Mouse (Mus musculus) heart, embryonic 16.5 days (tissue): ENCODE measurements around the gene Lyar. TPM values are rescaled to one million over a fixed set of nuclear protein-coding genes. Genes with fewer than 3 reads are reported as not detected.
A peak's percentile ranks its signal among the peaks of the same experiment; 100 is the strongest.

ENCODE experiments used
- ATAC-seq: fragments of 200-750 bp; cut with Nextera tagmentation; replicated peaks from 2 replicates; pipeline ENCODE4 v1.8.0; 2017; ENCODE audit warnings: moderate number of reproducible peaks; ENCODE audit not compliant: insufficient read depth, low FRiP score; ENCODE audit errors: extremely low read depth
- H3K27ac ChIP-seq: fragments of 300-500 bp; sonication (generic); 2 replicates; pipeline ENCODE4 v1.5.1; 2014; ENCODE audit warnings: mild to moderate bottlenecking, low read length, control low read depth, moderate library complexity
- H3K27me3 ChIP-seq: fragments of 300-500 bp; sonication (generic); 2 replicates; pipeline ENCODE4 v1.6.1; 2014; ENCODE audit warnings: low read length, mixed read lengths; ENCODE audit not compliant: control insufficient read depth, insufficient read depth
- H3K36me3 ChIP-seq: fragments of 300-500 bp; sonication (generic); 2 replicates; pipeline ENCODE4 v1.6.1; 2014; ENCODE audit not compliant: control insufficient read depth, insufficient read depth
- H3K4me1 ChIP-seq: fragments of 300-500 bp; sonication (generic); 2 replicates; pipeline ENCODE4 v1.6.1; 2014; ENCODE audit warnings: low read length, mixed read lengths; ENCODE audit not compliant: control insufficient read depth, insufficient read depth
- H3K4me2 ChIP-seq: fragments of 300-500 bp; sonication (generic); 2 replicates; pipeline ENCODE4 v1.6.1; 2014; ENCODE audit warnings: low read depth, mild to moderate bottlenecking, control low read depth, low read length
- H3K4me3 ChIP-seq: fragments of 300-500 bp; sonication (generic); 2 replicates; pipeline ENCODE4 v1.5.1; 2014; ENCODE audit warnings: mild to moderate bottlenecking, control low read depth, low read length
- H3K9ac ChIP-seq: fragments of 300-500 bp; sonication (generic); 2 replicates; pipeline ENCODE4 v1.6.1; 2014; ENCODE audit warnings: low read length, control low read depth
- H3K9me3 ChIP-seq: fragments of 300-500 bp; sonication (generic); replicated peaks from 2 replicates; pipeline ENCODE4 v1.6.1; 2016; ENCODE audit warnings: low read length; ENCODE audit not compliant: control insufficient read depth
- WGBS: fragments of 180-500 bp; shearing (Covaris S2); extraction: QIAGEN DNeasy Blood & Tissue Kit; methylation state at CpG from one replicate; pipeline ENCODE4 v1.1.7; 2014; 5-methylcytosine and 5-hydroxymethylcytosine counted together
- polyA plus RNA-seq: library from polyadenylated mRNA; unstranded; fragments of >200 nt; fragmentation: Nextera tagmentation; extraction: Ambion mirVana; gene quantifications from 2 replicates; pipeline ENCODE4 v1.2.1, GENCODE M21; 2015

Gene Lyar
- 40.1 and 53.7 TPM in 2 replicates for polyA plus RNA-seq

DNA sequence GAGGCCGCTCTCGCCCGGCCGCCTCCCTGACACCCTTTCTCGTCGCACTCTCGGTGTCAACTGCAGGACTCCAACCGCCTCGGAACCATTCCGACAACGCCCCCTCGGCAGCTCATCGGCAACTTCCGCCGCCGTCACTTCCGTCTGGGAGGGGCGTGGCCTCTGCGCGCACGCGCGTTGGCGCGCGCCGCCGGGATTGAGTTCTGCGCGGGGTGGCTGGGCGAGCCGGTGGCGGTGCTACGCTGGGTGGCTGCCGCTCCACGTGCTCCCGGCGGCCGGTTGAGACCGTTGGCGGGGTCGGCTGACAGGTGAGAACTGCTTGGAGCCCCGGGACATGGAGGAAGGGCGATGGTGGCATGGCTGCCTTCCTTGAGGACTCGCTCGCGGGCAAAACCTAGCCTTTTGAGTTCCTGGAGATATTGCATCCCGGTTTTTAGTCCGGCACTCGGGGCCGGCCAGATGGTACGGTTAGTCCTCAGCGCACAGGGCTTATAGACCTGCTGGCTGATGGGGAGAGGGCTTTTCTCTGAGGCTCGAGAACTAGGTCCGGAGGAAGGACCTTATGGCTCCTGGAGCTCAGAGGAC is at the start of gene Lyar, which contains the start of gene Zbtb49:
Gene Lyar, plus strand, starts transcription at position 143 of the 585 bp plus-strand sequence.
Gene Zbtb49, minus strand, starts transcription at position 130 of the 585 bp plus-strand sequence.
- Histone ChIP-seq H3K9me3 (no peaks in the 10 kb centered on the region), H3K9ac (peak within 1 kb of the TSS; percentile 91), H3K27ac (peak within 1 kb of the TSS; percentile 77), H3K4me2 (peak within 1 kb of the TSS; percentile 93), H3K36me3 (peaks cover 7% of the 10 kb centered on the region; the same call in 1 of the 2 replicates), H3K27me3 (no peaks in the 10 kb centered on the region), H3K4me3 (peak within 1 kb of the TSS; percentile 94), H3K4me1 (peaks cover 14% of the 10 kb centered on the region)
- peak; percentile 92 for ATAC-seq
- under 1% methylated on average over 55 of the region's 55 CpGs for WGBS

DNA sequence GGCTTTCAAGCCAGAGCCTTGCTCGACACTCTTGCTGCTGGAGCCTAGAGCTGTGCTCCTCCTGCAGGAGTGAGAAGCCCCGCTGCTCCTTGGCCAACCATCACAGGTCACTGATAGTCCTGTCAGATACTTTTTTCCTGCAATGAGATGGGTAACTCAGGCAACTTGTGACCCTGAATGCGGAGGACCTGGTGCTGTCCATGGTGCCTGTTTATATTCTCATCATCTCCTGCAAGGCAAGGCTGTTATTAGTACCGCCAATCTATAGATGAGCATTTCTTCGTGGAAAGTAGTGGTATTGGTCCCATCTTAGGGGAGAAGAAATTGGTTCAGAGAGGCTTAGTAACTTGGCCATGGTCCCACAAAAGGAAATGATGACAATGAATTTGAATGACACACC is 46.5 kb upstream of the Lyar start:
- no peak for ATAC-seq
- H3K27ac ChIP-seq = no peak overlapping the region
- 36% methylated on average over 5 of the region's 5 CpGs for WGBS
- H3K4me2 ChIP-seq = no peak overlapping the region
- peaks cover 7% of the 10 kb centered on the region; the same call in 1 of the 2 replicates for H3K9me3 ChIP-seq
- no peaks in the 10 kb centered on the region for H3K36me3 ChIP-seq
- no peak overlapping the region for H3K4me3 ChIP-seq
- H3K27me3 ChIP-seq = 0 out of 2 replicates have a peak, but pooled peaks cover 4% of the 10 kb centered on the region
- H3K9ac ChIP-seq = no peak overlapping the region
- no peaks in the 10 kb centered on the region for H3K4me1 ChIP-seq

DNA sequence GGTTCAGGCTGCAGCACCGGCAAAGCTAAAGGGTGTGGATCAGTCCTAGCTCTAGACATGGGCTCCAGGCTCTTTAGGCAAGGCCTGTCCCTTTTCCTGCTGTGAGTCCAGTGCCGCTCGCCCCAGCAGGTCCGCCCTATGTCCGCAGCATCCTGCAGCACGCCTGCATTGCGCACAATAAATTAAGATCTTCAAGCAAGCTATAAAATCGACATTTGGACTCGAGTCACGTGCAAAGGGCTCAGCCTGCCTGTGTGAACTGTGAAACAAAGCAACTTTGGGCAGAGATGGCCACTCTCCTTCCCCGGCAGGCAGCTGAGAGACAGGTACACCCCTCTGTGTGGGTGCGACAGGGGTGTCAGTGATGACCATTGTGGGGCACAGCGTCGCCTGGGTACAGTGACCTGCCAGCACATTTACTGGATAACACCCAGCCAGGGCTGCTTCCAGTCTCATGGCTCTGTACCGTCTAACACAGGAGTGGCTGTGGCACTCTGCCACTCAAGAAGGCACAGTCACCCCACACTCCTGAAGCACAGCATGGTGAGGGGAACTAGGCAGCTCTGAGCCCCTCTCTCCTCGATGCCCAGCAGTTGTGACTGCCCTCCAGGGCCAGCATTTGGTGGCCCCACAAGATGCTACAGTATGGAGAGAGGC is 45.9 kb upstream of the Lyar start:
- Histone ChIP-seq H3K36me3 (no peaks in the 10 kb centered on the region), H3K9ac (no peak overlapping the region), H3K4me1 (no peaks in the 10 kb centered on the region), H3K4me3 (no peak overlapping the region), H3K27me3 (0 out of 2 replicates have a peak, but pooled peaks cover 4% of the 10 kb centered on the region), H3K4me2 (no peak overlapping the region), H3K9me3 (peaks cover 7% of the 10 kb centered on the region; the same call in 1 of the 2 replicates), H3K27ac (no peak overlapping the region)
- no peak for ATAC-seq
- WGBS = 75% methylated on average over 16 of the region's 16 CpGs

DNA sequence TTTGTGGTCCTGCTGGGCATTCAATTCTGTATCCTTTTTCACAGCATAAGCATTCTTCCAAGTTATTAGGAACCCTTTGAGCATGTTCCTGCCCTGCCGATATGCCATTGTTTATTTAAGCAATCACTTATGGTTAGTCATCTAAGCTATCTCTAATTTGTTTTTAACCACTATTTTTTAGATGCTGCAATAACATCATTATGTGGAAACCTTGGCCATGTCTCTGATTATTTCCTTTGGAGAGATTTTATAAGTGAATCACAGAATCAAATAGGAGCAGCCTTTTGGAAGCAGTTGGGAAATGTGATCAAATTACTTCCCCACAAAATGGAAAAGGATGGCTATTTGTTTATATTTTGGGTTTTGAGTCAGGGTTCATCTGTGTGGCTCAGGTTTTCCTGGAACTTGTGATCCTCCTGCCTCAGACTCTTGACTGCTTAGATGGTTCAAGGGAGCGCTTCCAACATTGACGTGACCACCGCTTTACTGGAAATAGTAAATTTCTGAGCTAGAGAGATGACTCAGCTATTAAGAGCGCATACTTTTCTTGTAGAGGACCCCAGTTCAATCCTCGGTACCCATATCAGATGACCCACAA is 35.5 kb upstream of the Lyar start:
- 76% methylated on average over 6 of the region's 6 CpGs for WGBS
- H3K4me2 ChIP-seq = no peak overlapping the region
- H3K4me3 ChIP-seq = no peak overlapping the region
- H3K4me1 ChIP-seq = no peaks in the 10 kb centered on the region
- ATAC-seq = no peak
- H3K36me3 ChIP-seq = no peaks in the 10 kb centered on the region
- no peaks in the 10 kb centered on the region for H3K27me3 ChIP-seq
- peaks cover 3% of the 10 kb centered on the region; the same call in 1 of the 2 replicates for H3K9me3 ChIP-seq
- H3K9ac ChIP-seq = no peak overlapping the region
- H3K27ac ChIP-seq = no peak overlapping the region

DNA sequence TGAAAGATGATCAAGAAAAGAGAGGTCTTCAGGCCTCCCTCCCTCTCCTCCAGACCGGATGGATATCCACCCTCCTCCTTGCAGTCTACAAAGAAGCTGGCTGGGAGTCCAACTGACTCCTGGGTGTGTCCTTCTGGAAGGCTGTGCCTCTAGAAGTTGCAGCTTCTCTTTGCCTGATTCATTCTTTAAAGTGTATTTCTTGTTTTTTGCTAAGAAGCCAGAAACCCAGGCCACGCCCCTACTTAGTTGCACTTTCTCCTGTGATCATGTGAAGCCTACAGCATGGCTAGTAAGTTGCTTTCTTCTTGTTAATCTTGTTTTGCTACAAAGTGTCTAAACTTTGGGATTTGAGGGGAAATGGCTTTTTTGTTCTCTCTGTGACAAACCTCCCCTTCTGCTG is 33.3 kb upstream of the Lyar start:
- H3K9ac ChIP-seq = no peak overlapping the region
- H3K36me3 ChIP-seq = no peaks in the 10 kb centered on the region
- no peaks in the 10 kb centered on the region for H3K27me3 ChIP-seq
- H3K4me1 ChIP-seq = no peaks in the 10 kb centered on the region
- H3K4me2 ChIP-seq = no peak overlapping the region
- H3K9me3 ChIP-seq = peaks cover 4% of the 10 kb centered on the region; the same call in 1 of the 2 replicates
- WGBS = 77% methylated on average over 2 of the region's 2 CpGs
- H3K27ac ChIP-seq = no peak overlapping the region
- H3K4me3 ChIP-seq = no peak overlapping the region
- ATAC-seq = no peak

DNA sequence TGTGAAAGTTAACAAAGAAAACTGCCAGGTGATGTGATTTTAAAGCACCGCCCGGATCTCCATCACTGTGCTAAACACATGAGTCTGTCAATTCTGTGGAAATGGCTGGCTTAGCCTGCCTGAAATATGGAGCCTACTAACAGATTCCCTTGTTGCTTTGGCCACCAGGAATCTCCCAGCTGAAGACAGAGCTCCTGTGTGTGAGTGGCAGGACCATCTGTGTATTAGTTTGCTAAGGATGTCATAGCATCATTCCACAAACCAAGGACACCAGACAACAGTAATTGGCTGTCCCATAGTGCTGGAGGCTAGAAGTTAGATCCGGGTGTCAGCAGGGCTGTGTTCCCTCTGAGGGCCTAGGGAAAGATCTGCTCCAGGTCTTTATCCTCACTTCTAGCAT is 29.4 kb upstream of the Lyar start:
- Histone ChIP-seq H3K4me1 (no peaks in the 10 kb centered on the region), H3K27me3 (no peaks in the 10 kb centered on the region), H3K4me2 (no peak overlapping the region), H3K4me3 (no peak overlapping the region), H3K27ac (no peak overlapping the region), H3K9ac (no peak overlapping the region), H3K9me3 (peaks cover 4% of the 10 kb centered on the region; the same call in 1 of the 2 replicates), H3K36me3 (no peaks in the 10 kb centered on the region)
- ATAC-seq = no peak
- WGBS = 81% methylated on average over 3 of the region's 3 CpGs

DNA sequence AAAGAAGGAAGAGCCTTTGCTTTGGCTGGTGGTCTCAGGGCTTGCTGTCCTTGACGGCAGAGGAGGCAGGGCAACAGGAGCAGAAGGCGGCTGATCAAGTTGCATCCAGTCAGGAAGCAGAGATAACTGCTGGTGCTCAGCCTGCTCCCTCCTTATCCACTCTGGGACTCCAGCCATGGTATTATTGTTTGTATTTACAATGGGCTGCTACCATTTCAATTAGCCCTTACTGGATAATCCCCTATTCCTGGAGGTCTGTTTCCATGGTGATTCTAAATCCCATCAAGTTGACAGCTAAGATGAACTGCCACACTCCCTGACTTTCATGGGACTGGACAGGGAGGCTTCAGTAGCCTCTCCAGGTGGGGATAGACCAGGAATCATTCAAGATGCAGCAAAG is 25.3 kb upstream of the Lyar start:
- WGBS = 41% methylated on average over 2 of the region's 2 CpGs
- Histone ChIP-seq H3K4me3 (no peak overlapping the region), H3K27me3 (no peaks in the 10 kb centered on the region), H3K9ac (no peak overlapping the region), H3K4me1 (no peaks in the 10 kb centered on the region), H3K9me3 (no peaks in the 10 kb centered on the region), H3K4me2 (no peak overlapping the region), H3K36me3 (no peaks in the 10 kb centered on the region), H3K27ac (no peak overlapping the region)
- ATAC-seq = no peak

DNA sequence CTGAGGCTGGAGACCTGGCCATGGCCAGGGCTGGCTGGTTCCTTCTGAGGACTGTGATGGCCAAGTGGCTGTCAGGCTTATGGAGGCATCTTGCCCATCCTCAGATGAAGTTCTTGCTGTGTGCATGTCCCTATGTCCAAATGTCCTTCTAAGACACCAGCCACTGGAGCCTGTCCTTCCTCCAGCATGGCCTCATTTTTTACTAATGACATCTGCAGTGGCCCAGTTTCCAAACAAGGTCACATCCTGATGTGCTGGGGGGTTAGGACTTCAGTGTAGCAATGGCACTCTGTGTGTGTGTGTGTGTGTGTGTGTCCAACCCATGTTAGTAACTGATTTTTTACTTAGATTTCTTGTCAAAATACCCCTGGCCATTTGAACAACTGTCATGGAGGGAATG is 24.3 kb upstream of the Lyar start:
- Histone ChIP-seq H3K4me2 (no peak overlapping the region), H3K27me3 (no peaks in the 10 kb centered on the region), H3K36me3 (peaks cover 7% of the 10 kb centered on the region), H3K9ac (no peak overlapping the region), H3K27ac (no peak overlapping the region), H3K4me1 (no peaks in the 10 kb centered on the region), H3K4me3 (no peak overlapping the region), H3K9me3 (no peaks in the 10 kb centered on the region)
- no peak for ATAC-seq
